In the genomic region with DNA sequence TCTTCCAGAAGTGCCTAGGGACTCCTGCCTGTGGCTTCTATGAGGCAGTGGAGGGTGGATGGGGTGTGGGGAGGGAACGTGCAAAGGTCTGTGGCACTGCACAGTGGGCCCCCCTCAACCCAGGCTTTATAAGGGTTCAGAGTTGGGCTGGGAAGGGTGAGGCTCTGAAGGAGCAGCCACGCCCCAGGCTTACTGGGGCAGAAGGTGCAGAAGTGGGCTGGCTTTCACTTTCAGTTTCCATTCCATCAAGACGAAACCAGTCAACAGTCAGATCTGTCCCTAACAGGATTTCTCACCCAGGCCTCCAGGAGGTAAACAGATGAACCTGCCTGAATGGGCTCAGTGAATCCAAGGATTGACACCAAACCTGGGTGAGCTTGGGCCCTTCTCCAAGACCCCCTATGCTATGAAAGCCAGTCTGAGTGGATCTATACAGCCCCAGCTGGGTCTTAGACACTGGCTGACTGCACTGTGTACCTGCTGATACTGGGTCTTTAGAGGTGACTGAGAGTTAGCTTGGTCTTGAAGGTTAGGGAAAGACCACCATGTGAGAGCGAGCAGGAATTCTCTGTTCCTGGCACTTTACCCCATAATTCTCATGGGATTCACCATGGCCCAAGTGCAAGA, we compare ENCODE assay signal across 10 mouse cellular contexts.
DNase-seq lines count a peak whose midpoint lies in the region; ATAC-seq lines count a peak whose summit lies in the region.
"Had no signal": no experiment of that assay in that cellular context is flagged by ENCODE, and none has a peak within 500 bp of the region (broad histone marks: within the 10 kb centered on the region; RNA-seq: fewer than 3 reads in every experiment).

No protein-coding gene starts in this region.

- 75% methylated on average over 4 of the region's 4 CpGs for WGBS in kidney, embryonic 14.5 days
- WGBS in forebrain, embryonic 14.5 days: 85% methylated on average over 4 of the region's 4 CpGs

- H3K9ac ChIP-seq in kidney, embryonic 14.5 days (ENCODE audit: low read depth, low read length): no peak overlapping the region
- H3K9ac ChIP-seq in forebrain, embryonic 14.5 days (ENCODE audit: low read length): no peak overlapping the region
- H3K9ac ChIP-seq: neural tube, embryonic 13.5 days had no signal

- H3K9me3 ChIP-seq in kidney, embryonic 14.5 days (ENCODE audit: control insufficient read depth, low read length): no peaks in the 10 kb centered on the region
- H3K9me3 ChIP-seq in forebrain, embryonic 14.5 days (replicated peaks; ENCODE audit: control insufficient read depth, low read length): no peaks in the 10 kb centered on the region
- H3K9me3 ChIP-seq: neural tube, embryonic 13.5 days had no signal

- H3K36me3 ChIP-seq in kidney, embryonic 14.5 days (ENCODE audit: control insufficient read depth, insufficient read depth, low read length): no peaks in the 10 kb centered on the region
- H3K36me3 ChIP-seq in forebrain, embryonic 14.5 days (ENCODE audit: control insufficient read depth, insufficient read depth, low read length): no peaks in the 10 kb centered on the region
- H3K36me3 ChIP-seq: neural tube, embryonic 13.5 days had no signal

- H3K4me3 ChIP-seq in kidney, embryonic 14.5 days (ENCODE audit: low read length): no peak overlapping the region
- no peak overlapping the region for H3K4me3 ChIP-seq in forebrain, embryonic 14.5 days (ENCODE audit: low read depth, low read length)
- H3K4me3 ChIP-seq: neural tube, embryonic 13.5 days had no signal

- DNase-seq in kidney, adult 9 months: peak; percentile 30
- DNase-seq in induced T-regulatory cell, adult 2 months (ENCODE audit: low read depth): peak; percentile 96
- peak; percentile 74 for DNase-seq in thymus, postnatal 25 days
- DNase-seq in ovary, postnatal 36 days (ENCODE audit: low spot score): no peak
- DNase-seq in MN1 (ENCODE audit: low spot score): no peak
- DNase-seq in forebrain, embryonic 14.5 days (ENCODE audit: low spot score): no peak
- DNase-seq: adrenal gland, postnatal 25 days had no signal

- H3K27me3 ChIP-seq in kidney, embryonic 14.5 days (ENCODE audit: control insufficient read depth, insufficient read depth, low read length): no peaks in the 10 kb centered on the region
- no peaks in the 10 kb centered on the region for H3K27me3 ChIP-seq in forebrain, embryonic 14.5 days (replicated peaks; ENCODE audit: control insufficient read depth, insufficient read depth, low read length)

- ATAC-seq in kidney, embryonic 14.5 days (ENCODE audit: low FRiP score, low TSS enrichment): no peak
- ATAC-seq in megakaryocyte, adult 5-6 weeks (ENCODE audit: poor library complexity, severe bottlenecking): peak; percentile 94
- no peak for ATAC-seq in forebrain, embryonic 14.5 days

- peaks cover 12% of the 10 kb centered on the region for H3K4me1 ChIP-seq in kidney, embryonic 14.5 days (ENCODE audit: control insufficient read depth, insufficient read depth, low read length)
- peaks cover 6% of the 10 kb centered on the region for H3K4me1 ChIP-seq in forebrain, embryonic 14.5 days (ENCODE audit: control insufficient read depth, insufficient read depth, low read length)

- no peak overlapping the region for H3K27ac ChIP-seq in kidney, embryonic 14.5 days (ENCODE audit: low read depth, low read length)
- H3K27ac ChIP-seq in forebrain, embryonic 14.5 days (ENCODE audit: low read depth, low read length): no peak overlapping the region
- H3K27ac ChIP-seq: neural tube, embryonic 13.5 days had no signal

- no peak overlapping the region for H3K4me2 ChIP-seq in kidney, embryonic 14.5 days (replicated peaks; ENCODE audit: low read depth, low read length)
- H3K4me2 ChIP-seq in forebrain, embryonic 14.5 days (ENCODE audit: low read length): no peak overlapping the region
- H3K4me2 ChIP-seq: neural tube, embryonic 13.5 days had no signal

Comparison
In these comparisons a context has a peak if more than half of its experiments do, and no peak if none do; other contexts are left out.
1. DNase-seq: peak in kidney, adult 9 months (single experiment), induced T-regulatory cell, adult 2 months (single experiment) and thymus, postnatal 25 days (single experiment); none in ovary, postnatal 36 days (single experiment), MN1 (single experiment) and forebrain, embryonic 14.5 days (single experiment).